Mouse (Mus musculus) spleen, adult 2 months (tissue): ENCODE results near the gene Duoxa1.

Experiments
- CTCF ChIP-seq: fragments of 200-500 bp; IDR thresholded peaks from 2 replicates; pipeline ENCODE4 v1.5.1; 2011; ENCODE audit warnings: mild to moderate bottlenecking, inconsistent platforms; ENCODE audit not compliant: insufficient read depth, insufficient read length, insufficient replicate concordance; ENCODE audit errors: extremely low read depth
- POLR2A ChIP-seq: fragments of 200-500 bp; IDR thresholded peaks from 2 replicates; pipeline ENCODE4 v1.6.1; 2011; ENCODE audit warnings: low read depth, low read length, inconsistent platforms

- TF ChIP-seq POLR2A: no peak
- peak; percentile 78; the same call in 1 of the 2 replicates for TF ChIP-seq CTCF
These were observed 10.8 kb downstream of the Duoxa1 start for GRCm38 (mm10) chr2:122302574-122303241.
